Mouse (Mus musculus) liver, embryonic 14.5 days (tissue): ENCODE results near the gene 4931406P16Rik.

Source experiments
- CTCF ChIP-seq: IDR thresholded peaks from 2 replicates; pipeline ENCODE4 v1.5.1; 2016; ENCODE audit warnings: antibody characterized with exemption, low read depth, control low read depth
- EP300 ChIP-seq: IDR thresholded peaks from 2 replicates; pipeline ENCODE4 v1.6.1; 2016; ENCODE audit warnings: antibody characterized with exemption, low read depth

GRCm38 (mm10) chr7:34216474-34216873 is 96.9 kb downstream of the 4931406P16Rik start:
- no peak for TF ChIP-seq CTCF
- TF ChIP-seq EP300, result no peak
